27 mouse cellular contexts compared by ENCODE assay signal in the genomic region with DNA sequence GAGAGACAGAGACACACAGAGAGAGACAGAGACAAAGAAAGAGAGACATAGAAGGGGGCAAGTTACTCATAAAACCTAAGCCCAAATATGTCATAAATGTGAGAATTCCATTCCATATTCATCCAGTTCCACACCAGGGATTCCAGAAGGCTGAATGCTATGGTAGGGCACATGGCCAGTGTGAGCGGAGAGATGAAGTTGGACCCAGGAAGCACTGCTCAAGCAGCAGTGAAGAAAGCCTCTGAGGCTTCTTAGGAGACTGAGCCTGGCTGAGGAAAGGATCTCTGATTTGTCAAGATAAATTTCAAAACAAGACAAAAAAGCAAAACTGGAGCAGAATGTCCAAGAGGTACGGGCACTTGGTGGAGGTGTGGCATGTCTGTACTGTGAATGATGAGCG.
DNase-seq lines count a peak whose midpoint lies in the region; ATAC-seq and TF ChIP-seq lines count a peak whose summit lies in the region.
"Had no signal": no experiment of that assay in that cellular context is flagged by ENCODE, and none has a peak within 500 bp of the region (broad histone marks: within the 10 kb centered on the region; RNA-seq: fewer than 3 reads in every experiment).

No protein-coding gene starts in this region.

- no peak overlapping the region for H3K9ac ChIP-seq in lung, postnatal 0 days (replicated peaks; ENCODE audit: low read depth)
- H3K9ac ChIP-seq: forebrain, embryonic 13.5 days; heart, embryonic 12.5 days; heart, embryonic 15.5 days; hindbrain, embryonic 13.5 days; intestine, embryonic 15.5 days had no signal

- 43% methylated on average over 3 of the region's 3 CpGs for WGBS in lung, postnatal 0 days

- TF ChIP-seq CTCF in lung, postnatal 0 days (IDR thresholded peaks at IDR 0.05), result no peak

- H3K27ac ChIP-seq in lung, postnatal 0 days (ENCODE audit: low read length), result no peak overlapping the region
- H3K27ac ChIP-seq: forebrain, embryonic 10.5 days; forebrain, embryonic 13.5 days; gastrocnemius, adult 2 months; heart, embryonic 15.5 days; hindbrain, embryonic 10.5 days; hindbrain, embryonic 13.5 days; intestine, embryonic 15.5 days had no signal

- peak; percentile 78 for ATAC-seq in frontal cortex, adult (ENCODE audit: low TSS enrichment)
- ATAC-seq in lung, postnatal 0 days, result no peak
- ATAC-seq: activated CD4-positive, CD25-positive, alpha-beta regulatory T cell, adult 4 months; CD4-positive, CD25-positive, alpha-beta regulatory T cell, adult 4 months; forebrain, embryonic 13.5 days; hindbrain, embryonic 16.5 days; intestine, embryonic 15.5 days had no signal

- H3K36me3 ChIP-seq in lung, postnatal 0 days (ENCODE audit: insufficient read depth, low read length), result no peaks in the 10 kb centered on the region
- H3K36me3 ChIP-seq: forebrain, embryonic 10.5 days; heart, embryonic 12.5 days; heart, embryonic 15.5 days; hindbrain, embryonic 10.5 days; hindbrain, embryonic 13.5 days; intestine, embryonic 15.5 days had no signal

- no peak overlapping the region for H3K4me2 ChIP-seq in lung, postnatal 0 days (replicated peaks; ENCODE audit: low read depth, low read length)
- H3K4me2 ChIP-seq: forebrain, embryonic 13.5 days; heart, embryonic 15.5 days; hindbrain, embryonic 13.5 days; intestine, embryonic 15.5 days had no signal

- no peak for DNase-seq in frontal cortex, adult 2 months (ENCODE audit: extremely low spot score in 1 of 2, low spot score in 1 of 2)
- peak; percentile 16 for DNase-seq in lung, postnatal 0 days (ENCODE audit: low spot score)
- no peak for DNase-seq in lung, postnatal 4 days
- DNase-seq in NIH3T3 (ENCODE audit: low read depth) (peak; percentile 12), adipocyte (ENCODE audit: low spot score) (peak; percentile 8)
- no peak for DNase-seq in gastrocnemius, postnatal 4 days (ENCODE audit: low spot score in 2 of 2)
- DNase-seq: adrenal gland, postnatal 10 days; adrenal gland, postnatal 36 days; cerebellum, adult 11 months; cerebellum, adult 2 months; cerebellum, adult 9-11 months; gastrocnemius, adult 2 months; gastrocnemius, postnatal 14 days; heart, adult 18-20 months; heart, postnatal 10 days; heart, postnatal 36 days had no signal

- no peaks in the 10 kb centered on the region for H3K9me3 ChIP-seq in lung, postnatal 0 days (ENCODE audit: low read length)
- H3K9me3 ChIP-seq: forebrain, embryonic 10.5 days; forebrain, embryonic 13.5 days; heart, embryonic 12.5 days; heart, embryonic 15.5 days; hindbrain, embryonic 10.5 days; hindbrain, embryonic 13.5 days; intestine, embryonic 15.5 days had no signal

- TF ChIP-seq EP300 in lung, postnatal 0 days (IDR thresholded peaks at IDR 0.05), result no peak

- no peaks in the 10 kb centered on the region for H3K4me1 ChIP-seq in lung, postnatal 0 days (ENCODE audit: insufficient read depth, low read depth, low read length)
- H3K4me1 ChIP-seq: forebrain, embryonic 10.5 days; forebrain, embryonic 13.5 days; hindbrain, embryonic 10.5 days; intestine, embryonic 15.5 days had no signal

- no peak overlapping the region for H3K4me3 ChIP-seq in lung, postnatal 0 days (ENCODE audit: low read depth, low read length)
- H3K4me3 ChIP-seq: forebrain, embryonic 10.5 days; forebrain, embryonic 13.5 days; gastrocnemius, adult 2 months; heart, embryonic 12.5 days; heart, embryonic 15.5 days; hindbrain, embryonic 10.5 days; hindbrain, embryonic 13.5 days; intestine, embryonic 15.5 days had no signal

- no peaks in the 10 kb centered on the region for H3K27me3 ChIP-seq in lung, postnatal 0 days (replicated peaks; ENCODE audit: insufficient read depth, low read length)
- H3K27me3 ChIP-seq: forebrain, embryonic 13.5 days; heart, embryonic 12.5 days; heart, embryonic 15.5 days; intestine, embryonic 15.5 days had no signal

Comparison
In these comparisons a context has a peak if more than half of its experiments do, and no peak if none do; other contexts are left out.
1. DNase-seq: peak in lung, postnatal 0 days (single experiment), NIH3T3 (single experiment) and adipocyte (single experiment); none in frontal cortex, adult 2 months (0 of 2), lung, postnatal 4 days (0 of 2) and gastrocnemius, postnatal 4 days (0 of 2).